Mouse (Mus musculus): ENCODE measurements around the gene Suclg1.

Suclg1 gene

GRCm38 (mm10) chr6:73322306-73322705 is 74.1 kb downstream of the Suclg1 start:
- DNase-seq (ENCODE audit: low read depth, low spot score) = no peak
